Mouse (Mus musculus) hindbrain, embryonic 12.5 days (tissue): ENCODE results near the gene Podn. TPM values are rescaled to one million over a fixed set of nuclear protein-coding genes. Genes with fewer than 3 reads are reported as not detected.

Experiments used
- ATAC-seq: fragments of 200-750 bp; cut with Nextera tagmentation; 2 replicates; pipeline ENCODE4 v1.8.0; 2017; ENCODE audit warnings: moderate TSS enrichment; ENCODE audit not compliant: low FRiP score
- H3K27ac ChIP-seq: fragments of 300-500 bp; sonication (generic); 2 replicates; pipeline ENCODE4 v1.5.1; 2016; ENCODE audit warnings: mild to moderate bottlenecking
- H3K27me3 ChIP-seq: fragments of 300-500 bp; sonication (generic); 2 replicates; pipeline ENCODE4 v1.6.1; 2016; ENCODE audit warnings: mild to moderate bottlenecking
- H3K36me3 ChIP-seq: fragments of 300-500 bp; sonication (generic); 2 replicates; pipeline ENCODE4 v1.6.1; 2016; ENCODE audit warnings: mild to moderate bottlenecking
- H3K4me1 ChIP-seq: fragments of 300-500 bp; sonication (generic); 2 replicates; pipeline ENCODE4 v1.6.1; 2016
- H3K4me2 ChIP-seq: fragments of 300-500 bp; sonication (generic); replicated peaks from 2 replicates; pipeline ENCODE4 v1.6.1; 2016; ENCODE audit warnings: mild to moderate bottlenecking
- H3K4me3 ChIP-seq: fragments of 300-500 bp; sonication (generic); 2 replicates; pipeline ENCODE4 v1.5.1; 2016; ENCODE audit warnings: mild to moderate bottlenecking
- H3K9ac ChIP-seq: fragments of 300-500 bp; sonication (generic); 2 replicates; pipeline ENCODE4 v1.6.1; 2016; ENCODE audit warnings: mild to moderate bottlenecking, moderate library complexity
- H3K9me3 ChIP-seq: fragments of 300-500 bp; sonication (generic); replicated peaks from 2 replicates; pipeline ENCODE4 v1.6.1; 2016; ENCODE audit warnings: mild to moderate bottlenecking
- WGBS: fragments of 180-500 bp; shearing (Covaris S2); methylation state at CpG from one replicate; pipeline ENCODE4 v1.1.7; 2016; 5-methylcytosine and 5-hydroxymethylcytosine counted together
- polyA plus RNA-seq: library from polyadenylated mRNA; unstranded; fragments of >200 nt; fragmentation: Nextera tagmentation; extraction: Ambion mirVana; gene quantifications from 2 replicates; pipeline ENCODE4 v1.2.1, GENCODE M21; 2016

The Podn gene
- polyA plus RNA-seq, 1 experiment from 2014 or later, result 0.48 TPM

DNA sequence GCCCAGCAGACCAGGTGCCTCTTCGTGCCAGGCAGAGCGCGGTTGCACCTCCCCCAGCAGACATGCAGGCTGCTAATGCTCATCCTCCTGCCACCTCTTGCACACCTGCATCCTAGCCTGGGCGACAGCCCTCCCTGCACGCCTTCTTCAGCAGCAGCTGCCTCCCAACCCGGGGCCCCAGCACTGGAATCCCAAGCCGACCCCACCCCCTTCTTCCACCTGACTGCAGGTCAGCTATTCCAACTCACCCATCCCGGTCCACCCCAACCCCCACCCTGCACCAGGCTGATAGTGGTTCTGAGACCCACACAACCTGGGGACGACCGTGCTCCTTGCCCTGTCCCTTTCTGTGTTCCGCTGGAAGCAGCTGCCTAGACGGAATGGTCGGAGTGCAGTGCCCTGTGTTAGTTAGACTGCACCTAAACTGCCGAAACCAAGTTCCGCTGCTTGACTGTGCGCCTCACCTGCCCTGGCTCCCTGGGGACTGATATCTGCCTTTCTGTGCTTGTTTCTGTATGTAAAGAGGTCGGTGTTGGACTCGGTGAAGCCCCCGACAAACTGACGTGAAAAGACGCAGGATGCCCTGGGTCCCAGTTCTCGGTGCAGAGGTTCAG, 65.2 kb downstream of the Podn start:
- Histone ChIP-seq H3K27me3 (peaks cover 50% of the 10 kb centered on the region), H3K36me3 (no peaks in the 10 kb centered on the region), H3K4me2 (peak overlapping the region; percentile 99), H3K9me3 (no peaks in the 10 kb centered on the region), H3K4me3 (peak overlapping the region; percentile 61), H3K27ac (no peak overlapping the region), H3K9ac (peak overlapping the region; percentile 62), H3K4me1 (peaks cover 18% of the 10 kb centered on the region)
- WGBS, result 2% methylated on average over 22 of the region's 22 CpGs
- ATAC-seq, result 0 out of 2 replicates have a peak, but pooled peaks have one; percentile 18

DNA sequence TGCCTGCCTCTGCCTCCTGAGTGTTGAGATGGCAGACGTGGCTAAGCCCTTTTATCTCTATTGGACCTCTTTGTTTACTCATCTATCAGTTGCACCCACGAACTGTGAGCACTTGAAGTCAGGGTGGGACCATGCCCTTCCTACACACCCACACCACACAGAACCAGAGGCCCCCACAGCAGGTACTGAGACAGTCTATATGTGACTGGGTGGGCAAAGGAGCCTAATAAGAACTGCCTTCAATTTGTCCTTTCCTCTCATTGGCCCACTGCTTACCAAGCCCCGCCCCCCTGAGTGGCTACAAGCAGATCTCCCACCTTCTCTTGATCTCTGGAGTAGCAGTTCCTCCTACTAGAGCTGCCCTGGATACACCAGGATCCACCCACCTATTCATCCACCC, 70.1 kb downstream of the Podn start:
- no peak overlapping the region for H3K27ac ChIP-seq
- H3K9ac ChIP-seq, result no peak overlapping the region
- WGBS, result 41% methylated on average over 3 of the region's 3 CpGs
- H3K27me3 ChIP-seq, result peaks cover 26% of the 10 kb centered on the region
- no peak overlapping the region for H3K4me3 ChIP-seq
- no peaks in the 10 kb centered on the region for H3K36me3 ChIP-seq
- H3K4me1 ChIP-seq, result peaks cover 11% of the 10 kb centered on the region
- no peak for ATAC-seq
- no peaks in the 10 kb centered on the region for H3K9me3 ChIP-seq
- no peak overlapping the region for H3K4me2 ChIP-seq

DNA sequence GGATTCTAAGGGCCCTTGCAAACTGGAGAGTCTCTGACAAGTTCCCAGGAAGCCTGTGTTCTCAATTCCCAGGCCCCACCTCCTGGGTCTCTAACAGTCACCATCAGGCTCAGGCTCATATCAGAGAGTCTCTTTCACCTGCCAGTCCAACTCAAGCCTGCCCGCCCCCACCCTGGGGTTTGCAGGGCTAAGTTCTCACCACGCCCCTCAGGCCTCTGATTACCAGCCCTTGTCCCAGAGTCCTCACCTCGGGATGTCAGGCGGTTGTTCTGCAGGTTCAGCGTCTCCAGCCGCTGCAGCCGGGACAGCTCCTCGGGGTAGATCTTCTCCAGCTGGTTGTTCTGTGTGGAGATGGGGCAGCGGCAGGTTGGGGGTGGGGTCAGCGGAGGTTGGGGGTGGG, 71.0 kb downstream of the Podn start:
- Histone ChIP-seq H3K9me3 (no peaks in the 10 kb centered on the region), H3K27ac (no peak overlapping the region), H3K36me3 (no peaks in the 10 kb centered on the region), H3K27me3 (peaks cover 17% of the 10 kb centered on the region), H3K9ac (no peak overlapping the region), H3K4me3 (no peak overlapping the region), H3K4me2 (no peak overlapping the region), H3K4me1 (peaks cover 6% of the 10 kb centered on the region)
- no peak for ATAC-seq
- 3% methylated on average over 10 of the region's 10 CpGs for WGBS

DNA sequence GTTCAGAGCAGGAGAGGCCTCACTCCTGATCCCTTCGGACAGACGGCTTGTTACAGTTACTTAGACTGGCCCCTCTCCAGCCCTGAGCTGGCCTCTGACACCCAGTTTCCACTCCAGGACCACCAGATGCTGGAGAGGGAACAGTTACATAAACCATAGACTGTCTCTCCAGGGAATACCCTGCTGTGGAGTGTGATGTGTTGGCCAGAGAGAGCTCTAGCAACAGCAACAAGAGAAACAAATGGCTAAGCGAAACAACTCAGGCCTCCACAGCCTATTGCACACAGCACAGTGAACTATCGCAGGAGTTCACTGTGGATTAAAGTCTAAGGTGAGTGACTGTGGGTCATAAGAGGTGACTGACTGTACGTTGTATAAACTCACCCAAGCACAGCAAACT, 71.6 kb downstream of the Podn start:
- no peak overlapping the region for H3K4me2 ChIP-seq
- H3K9me3 ChIP-seq, result no peaks in the 10 kb centered on the region
- no peaks in the 10 kb centered on the region for H3K36me3 ChIP-seq
- 73% methylated on average over 5 of the region's 5 CpGs for WGBS
- H3K27me3 ChIP-seq, result peaks cover 11% of the 10 kb centered on the region
- no peak overlapping the region for H3K9ac ChIP-seq
- no peak for ATAC-seq
- peaks cover 6% of the 10 kb centered on the region for H3K4me1 ChIP-seq
- no peak overlapping the region for H3K27ac ChIP-seq
- H3K4me3 ChIP-seq, result no peak overlapping the region

DNA sequence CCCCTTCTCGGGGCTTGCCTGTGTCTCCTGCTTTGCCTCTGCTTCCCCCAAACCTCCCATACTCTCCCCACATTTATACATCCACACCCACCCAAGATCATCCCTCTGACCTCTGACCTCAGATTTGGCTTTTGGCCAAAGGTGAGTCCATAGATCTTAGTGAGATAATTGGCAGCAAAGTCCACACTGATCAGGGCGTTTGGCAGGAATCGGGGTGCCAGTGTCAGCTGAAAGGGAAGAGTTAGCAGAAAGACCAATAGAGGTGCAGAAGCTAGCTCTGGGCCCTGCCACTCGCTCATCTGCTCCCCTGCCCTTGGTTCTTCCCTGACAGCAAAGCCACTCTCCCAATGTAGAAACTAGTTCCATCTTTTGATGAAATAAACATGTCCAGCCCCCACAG, 73.1 kb downstream of the Podn start:
- H3K9ac ChIP-seq, result no peak overlapping the region
- H3K27ac ChIP-seq, result no peak overlapping the region
- no peaks in the 10 kb centered on the region for H3K36me3 ChIP-seq
- H3K4me3 ChIP-seq, result no peak overlapping the region
- H3K27me3 ChIP-seq, result peaks cover 3% of the 10 kb centered on the region
- H3K4me2 ChIP-seq, result no peak overlapping the region
- peaks cover 17% of the 10 kb centered on the region for H3K4me1 ChIP-seq
- 87% methylated on average over 4 of the region's 4 CpGs for WGBS
- H3K9me3 ChIP-seq, result no peaks in the 10 kb centered on the region
- ATAC-seq, result no peak

DNA sequence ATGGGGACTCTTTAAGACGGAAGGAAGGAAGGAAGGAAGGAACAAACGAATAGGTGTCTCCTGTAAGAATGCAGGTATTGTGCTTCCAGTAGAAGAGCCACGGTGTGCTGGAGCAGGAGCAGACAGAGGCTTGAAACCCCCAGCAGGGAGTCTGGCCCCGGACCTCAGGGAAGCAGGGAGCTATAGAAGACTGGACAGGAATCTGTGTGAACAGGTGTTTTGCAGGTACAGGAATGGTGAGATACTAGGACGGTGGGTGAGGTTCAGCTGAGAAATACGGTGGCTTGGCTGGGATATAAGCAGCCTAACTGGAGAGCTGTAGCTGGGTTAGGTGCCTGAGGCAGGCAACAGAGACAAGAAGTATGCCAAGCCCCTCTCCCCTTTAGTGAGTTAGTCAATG, 76.1 kb downstream of the Podn start:
- ATAC-seq, result no peak
- H3K4me1 ChIP-seq, result peaks cover 14% of the 10 kb centered on the region
- no peaks in the 10 kb centered on the region for H3K36me3 ChIP-seq
- no peaks in the 10 kb centered on the region for H3K9me3 ChIP-seq
- H3K27ac ChIP-seq, result no peak overlapping the region
- H3K4me3 ChIP-seq, result no peak overlapping the region
- H3K4me2 ChIP-seq, result no peak overlapping the region
- 83% methylated on average over 6 of the region's 6 CpGs for WGBS
- H3K9ac ChIP-seq, result no peak overlapping the region
- no peaks in the 10 kb centered on the region; the same call in 1 of the 2 replicates for H3K27me3 ChIP-seq

DNA sequence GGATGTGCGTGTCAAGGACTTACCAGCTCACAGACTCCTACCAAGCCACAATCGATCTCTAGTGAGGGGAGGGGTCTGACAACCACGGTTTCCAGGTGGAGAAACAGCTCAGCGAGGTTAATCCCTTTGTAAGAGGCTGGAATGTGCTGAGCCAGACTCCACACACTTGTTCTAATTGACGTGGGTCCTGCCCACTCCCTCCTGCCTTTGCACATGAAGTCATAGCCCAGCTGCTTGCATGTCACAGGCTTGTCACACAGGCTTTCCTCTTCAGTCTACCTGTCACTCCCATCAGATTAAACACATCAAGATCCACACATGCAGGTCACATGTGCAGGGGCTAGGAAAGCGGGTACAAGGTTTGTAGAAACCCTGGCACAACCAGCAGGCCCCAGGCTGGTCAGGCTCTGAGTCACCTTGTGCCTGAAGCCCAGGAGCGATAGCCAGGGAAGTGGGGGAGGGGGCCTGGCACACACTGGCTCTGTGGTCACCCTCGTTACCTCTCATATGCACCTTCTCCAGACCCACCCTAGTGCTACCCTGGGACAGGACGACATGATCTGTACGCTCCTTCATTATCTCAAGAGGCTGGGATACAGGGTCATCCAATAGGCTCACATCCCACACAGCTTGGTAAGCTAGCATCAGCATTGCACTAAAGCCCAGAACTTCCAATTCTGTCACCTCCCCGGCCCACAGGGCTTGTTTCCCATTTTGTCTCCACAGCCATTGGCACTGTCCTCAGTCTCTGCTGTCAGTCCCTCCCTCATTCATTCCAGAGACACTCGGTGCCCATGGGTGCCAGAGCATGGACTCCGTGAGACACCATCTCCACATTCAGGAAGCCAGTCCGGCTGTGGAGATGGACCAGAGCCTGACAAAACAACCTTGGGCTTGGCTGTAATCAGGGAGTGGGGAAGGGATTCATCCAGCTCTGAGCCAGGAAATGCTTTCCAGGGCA, 77.0 kb downstream of the Podn start:
- no peak for ATAC-seq
- H3K4me2 ChIP-seq, result no peak overlapping the region
- H3K27me3 ChIP-seq, result no peaks in the 10 kb centered on the region
- peaks cover 13% of the 10 kb centered on the region for H3K4me1 ChIP-seq
- no peak overlapping the region for H3K27ac ChIP-seq
- H3K9ac ChIP-seq, result no peak overlapping the region
- no peaks in the 10 kb centered on the region for H3K36me3 ChIP-seq
- H3K9me3 ChIP-seq, result no peaks in the 10 kb centered on the region
- H3K4me3 ChIP-seq, result no peak overlapping the region
- 58% methylated on average over 13 of the region's 14 CpGs for WGBS

DNA sequence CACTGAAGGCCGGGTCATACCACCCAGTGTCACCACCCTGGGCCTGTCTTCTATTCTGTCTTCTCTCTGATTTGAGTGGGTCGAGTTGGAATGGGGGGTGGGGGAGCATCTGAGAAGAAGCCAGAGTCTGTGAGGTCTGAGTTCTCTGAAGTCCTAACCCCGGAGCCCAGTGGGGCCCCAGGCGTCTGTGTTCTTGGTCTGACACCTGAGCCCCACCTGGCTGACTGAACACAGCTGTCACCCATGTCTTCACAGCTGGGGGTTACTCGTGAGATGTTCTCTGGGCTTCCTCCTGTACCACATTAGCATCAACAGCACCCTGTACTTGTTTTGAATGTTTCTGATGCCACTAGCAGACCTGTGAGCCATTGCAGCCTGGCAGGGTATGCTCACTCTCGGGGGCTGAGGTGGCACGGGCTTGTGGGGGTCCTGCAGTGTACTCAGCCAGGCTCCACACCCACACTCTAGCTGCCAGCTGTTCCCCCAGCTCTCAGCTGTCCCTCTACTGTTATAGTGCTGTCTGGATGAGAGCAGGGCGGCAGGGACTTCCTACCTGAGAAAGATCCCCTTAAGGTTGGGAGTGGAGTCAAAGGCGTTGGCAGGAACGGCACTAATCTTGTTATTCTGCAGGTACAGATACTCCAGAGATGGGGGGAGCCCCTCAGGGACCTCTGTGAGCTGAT, 77.9 kb downstream of the Podn start:
- Histone ChIP-seq H3K9ac (no peak overlapping the region), H3K4me3 (no peak overlapping the region), H3K4me1 (peaks cover 13% of the 10 kb centered on the region), H3K36me3 (no peaks in the 10 kb centered on the region), H3K27ac (no peak overlapping the region), H3K4me2 (no peak overlapping the region), H3K27me3 (no peaks in the 10 kb centered on the region), H3K9me3 (no peaks in the 10 kb centered on the region)
- WGBS, result 51% methylated on average over 10 of the region's 10 CpGs
- no peak for ATAC-seq

DNA sequence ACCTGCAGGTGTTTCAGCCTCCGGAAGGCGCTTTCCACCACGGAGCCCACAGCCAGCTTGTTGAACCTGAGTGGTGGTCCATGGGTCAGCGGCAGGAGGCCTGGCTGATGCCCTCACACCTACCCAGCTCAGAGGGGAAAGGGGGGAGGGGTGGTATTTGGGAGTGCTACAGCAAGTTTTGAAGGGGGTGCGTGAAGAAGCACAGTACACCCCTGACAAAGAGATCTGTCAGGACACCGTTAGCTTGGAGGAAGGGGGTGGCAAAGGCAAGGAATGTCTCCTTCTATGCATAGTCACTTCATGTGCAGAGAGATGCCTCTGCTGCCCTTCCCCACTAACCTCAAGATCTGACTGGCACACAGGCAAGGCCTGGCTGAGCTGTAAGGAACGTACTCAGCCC, 78.4 kb downstream of the Podn start:
- H3K9me3 ChIP-seq, result no peaks in the 10 kb centered on the region
- H3K4me2 ChIP-seq, result no peak overlapping the region
- no peaks in the 10 kb centered on the region for H3K36me3 ChIP-seq
- no peak overlapping the region for H3K4me3 ChIP-seq
- ATAC-seq, result no peak
- no peak overlapping the region for H3K9ac ChIP-seq
- WGBS, result 82% methylated on average over 7 of the region's 7 CpGs
- no peaks in the 10 kb centered on the region for H3K27me3 ChIP-seq
- peaks cover 13% of the 10 kb centered on the region for H3K4me1 ChIP-seq
- H3K27ac ChIP-seq, result no peak overlapping the region

DNA sequence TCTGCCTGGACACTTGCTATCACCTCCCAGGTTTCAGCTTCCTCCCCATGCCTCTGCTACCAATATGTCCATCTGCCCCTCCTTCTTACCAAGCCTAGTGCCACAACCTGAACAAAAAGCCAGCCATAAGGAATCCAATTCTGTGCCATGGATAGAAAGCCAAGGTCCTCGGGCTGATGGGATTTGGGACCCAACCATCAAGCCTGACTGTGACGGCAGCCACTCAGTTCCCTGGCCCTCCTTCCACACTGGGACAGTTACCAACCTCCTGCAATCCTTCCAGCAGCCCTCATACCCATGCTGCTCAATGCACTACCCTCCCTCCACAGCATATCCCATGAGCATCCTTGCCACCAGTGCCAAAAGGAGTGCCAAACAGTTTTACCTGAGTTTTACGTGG, 79.9 kb downstream of the Podn start:
- ATAC-seq, result no peak
- no peak overlapping the region for H3K27ac ChIP-seq
- 89% methylated on average over 3 of the region's 3 CpGs for WGBS
- peaks cover 13% of the 10 kb centered on the region for H3K4me1 ChIP-seq
- no peak overlapping the region for H3K9ac ChIP-seq
- H3K4me3 ChIP-seq, result no peak overlapping the region
- H3K36me3 ChIP-seq, result no peaks in the 10 kb centered on the region
- no peaks in the 10 kb centered on the region for H3K9me3 ChIP-seq
- no peak overlapping the region for H3K4me2 ChIP-seq
- no peaks in the 10 kb centered on the region for H3K27me3 ChIP-seq

DNA sequence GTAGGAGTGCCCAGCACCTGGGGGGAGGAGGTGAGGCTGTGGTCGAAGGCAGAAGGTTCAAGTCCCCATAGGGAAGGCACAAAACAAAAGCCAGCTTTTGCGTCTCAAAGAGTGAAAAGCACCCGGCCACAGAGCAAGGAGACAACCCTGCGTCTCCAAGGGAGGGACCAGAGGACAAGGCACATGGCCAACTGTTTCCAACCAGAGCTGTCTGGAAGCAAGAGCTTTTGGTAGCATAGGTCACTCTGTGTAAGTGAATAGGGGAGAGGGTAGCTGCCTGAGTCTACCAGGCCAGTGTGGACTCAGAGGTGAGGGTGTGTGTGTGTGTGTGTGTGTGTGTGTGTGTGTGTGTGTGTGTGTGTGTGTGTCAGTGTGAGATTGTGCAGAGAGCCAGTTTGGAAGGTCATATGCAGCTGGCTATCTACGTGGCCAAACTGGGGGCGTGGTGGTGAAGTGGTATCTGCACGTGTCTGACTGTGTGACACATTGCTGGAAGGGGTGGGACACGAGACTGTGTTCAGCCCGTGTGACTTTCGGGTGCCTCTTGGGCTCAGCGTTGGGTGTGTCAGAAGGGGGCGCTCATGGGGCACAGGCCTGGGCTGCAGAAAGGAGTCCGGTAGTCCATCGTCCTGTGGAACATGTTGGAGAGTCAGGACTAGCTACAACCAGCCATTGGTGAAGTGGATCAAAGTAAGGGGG, 81.0 kb downstream of the Podn start:
- no peak overlapping the region for H3K4me2 ChIP-seq
- ATAC-seq, result no peak
- 64% methylated on average over 14 of the region's 14 CpGs for WGBS
- H3K9ac ChIP-seq, result no peak overlapping the region
- H3K27ac ChIP-seq, result no peak overlapping the region
- H3K4me1 ChIP-seq, result peaks cover 13% of the 10 kb centered on the region
- no peaks in the 10 kb centered on the region for H3K36me3 ChIP-seq
- H3K4me3 ChIP-seq, result no peak overlapping the region
- no peaks in the 10 kb centered on the region for H3K27me3 ChIP-seq
- no peaks in the 10 kb centered on the region for H3K9me3 ChIP-seq

DNA sequence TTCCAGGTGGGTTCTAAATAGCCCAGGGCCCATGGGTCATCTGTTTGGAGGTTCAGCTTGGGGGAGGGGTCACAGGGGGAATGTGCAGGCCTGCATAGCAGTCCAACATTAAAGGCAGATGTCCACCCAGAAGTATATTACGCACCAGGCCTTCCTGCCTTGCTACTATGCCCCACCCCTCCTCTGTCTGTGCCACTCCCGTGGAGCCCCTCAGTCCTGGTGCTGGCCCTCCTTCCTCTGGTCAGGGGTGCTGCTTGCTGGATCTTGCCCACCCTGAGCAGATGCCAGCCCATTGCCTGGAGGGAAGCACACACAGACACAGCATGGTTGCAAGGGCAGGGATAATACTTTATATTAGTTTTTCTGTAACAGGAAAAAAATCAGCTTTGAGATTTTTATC, 81.8 kb downstream of the Podn start:
- H3K4me1 ChIP-seq, result peaks cover 13% of the 10 kb centered on the region
- no peak overlapping the region for H3K9ac ChIP-seq
- ATAC-seq, result no peak
- no peaks in the 10 kb centered on the region for H3K9me3 ChIP-seq
- WGBS, result 65% methylated on average over 2 of the region's 2 CpGs
- H3K27ac ChIP-seq, result no peak overlapping the region
- no peaks in the 10 kb centered on the region for H3K36me3 ChIP-seq
- no peak overlapping the region for H3K4me3 ChIP-seq
- H3K4me2 ChIP-seq, result no peak overlapping the region
- no peaks in the 10 kb centered on the region for H3K27me3 ChIP-seq
